Mouse (Mus musculus): ENCODE data around the gene Kalrn.

Gene Kalrn

GRCm38 (mm10) chr16:34494741-34495140, 78.6 kb downstream of the Kalrn start:
- no peak for DNase-seq

GRCm38 (mm10) chr16:34493914-34494313, 79.4 kb downstream of the Kalrn start:
- no peak for DNase-seq

- no peak for DNase-seq
Observed at GRCm38 (mm10) chr16:34491225-34491624, 82.1 kb downstream of the Kalrn start.

DNA sequence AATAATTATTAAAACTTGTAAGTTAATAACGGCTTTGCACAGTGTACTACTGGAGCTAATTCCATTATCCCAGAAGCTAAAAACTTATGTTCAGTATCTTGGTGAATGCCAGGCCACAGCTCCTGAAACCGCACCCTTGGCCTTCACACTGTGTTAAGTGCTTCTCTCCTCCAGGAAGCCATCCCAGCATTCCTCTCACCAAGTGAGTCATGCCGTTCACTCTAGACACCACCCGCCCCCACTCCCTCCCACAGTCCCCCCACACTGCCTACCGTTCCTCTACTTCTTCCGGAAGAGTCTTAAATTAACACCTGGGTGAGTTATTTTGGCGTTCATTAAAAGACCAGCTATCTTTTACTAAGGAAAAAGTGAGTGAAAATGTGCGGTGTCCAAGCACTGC, 82.8 kb downstream of the Kalrn start:
- DNase-seq: no peak

GRCm38 (mm10) chr16:34489805-34490325, 83.5 kb downstream of the Kalrn start:
- DNase-seq: no peak

- no peak for DNase-seq
Observed at GRCm38 (mm10) chr16:34487823-34488222, 85.5 kb downstream of the Kalrn start.

DNA sequence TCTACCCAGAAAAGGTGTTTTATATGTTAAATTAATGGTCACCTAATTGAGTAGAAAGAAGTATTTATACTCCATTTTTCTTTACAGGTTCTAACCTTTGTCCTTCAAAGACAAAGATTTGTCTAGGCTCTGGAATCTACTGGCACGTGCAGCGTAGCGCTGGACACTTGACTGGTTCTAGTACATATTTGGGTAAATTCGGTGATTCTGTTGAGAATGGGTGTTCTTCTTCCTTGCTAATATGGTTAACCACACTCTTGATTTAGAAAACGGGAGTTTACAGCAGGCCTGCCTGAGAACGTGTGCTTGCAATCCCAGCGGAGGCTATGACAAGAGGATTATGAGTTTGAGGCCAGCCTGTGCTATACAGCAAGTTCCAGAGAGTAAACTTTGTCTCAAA, 86.1 kb downstream of the Kalrn start:
- DNase-seq: no peak

GRCm38 (mm10) chr16:34485483-34485882, 87.8 kb downstream of the Kalrn start:
- DNase-seq: no peak

DNA sequence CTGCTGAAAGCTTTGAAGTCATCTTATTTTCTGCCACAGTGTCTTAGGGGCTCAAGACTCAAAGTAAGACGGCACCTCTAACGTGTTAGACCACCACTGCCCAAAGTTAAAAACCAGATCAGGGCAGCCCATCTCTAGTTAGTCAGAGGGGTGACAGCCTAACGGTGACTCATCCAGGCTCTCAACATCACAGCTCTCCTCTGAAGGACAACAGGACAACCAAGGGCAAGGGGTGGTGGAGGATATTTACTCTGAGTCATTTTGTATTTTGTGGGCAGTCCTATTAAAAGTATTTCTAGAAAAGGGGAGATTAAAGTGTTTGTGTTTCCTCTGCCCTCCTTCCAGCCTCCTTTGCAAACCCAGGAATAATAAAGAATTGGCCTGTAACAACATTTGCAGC, 88.4 kb downstream of the Kalrn start:
- no peak for DNase-seq

DNA sequence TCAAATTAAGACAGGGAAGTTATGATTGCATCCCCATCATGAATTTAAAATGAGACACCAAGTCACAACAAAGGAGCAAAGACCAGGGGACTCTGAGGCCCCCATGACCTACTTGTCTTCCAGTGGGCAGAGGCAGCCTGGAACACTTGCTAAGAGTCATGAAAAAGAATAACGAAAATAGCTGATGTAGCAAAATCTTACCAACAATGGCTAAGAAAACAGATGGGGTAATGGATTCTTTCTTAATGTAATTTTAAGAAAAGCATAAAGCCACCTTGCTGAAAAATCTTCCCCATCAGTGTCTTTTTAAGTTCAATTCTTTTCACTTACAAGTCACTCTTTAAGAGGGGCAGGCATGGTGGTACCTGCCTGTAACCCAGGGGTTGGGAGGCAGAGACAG, 89.1 kb downstream of the Kalrn start:
- DNase-seq: no peak

DNA sequence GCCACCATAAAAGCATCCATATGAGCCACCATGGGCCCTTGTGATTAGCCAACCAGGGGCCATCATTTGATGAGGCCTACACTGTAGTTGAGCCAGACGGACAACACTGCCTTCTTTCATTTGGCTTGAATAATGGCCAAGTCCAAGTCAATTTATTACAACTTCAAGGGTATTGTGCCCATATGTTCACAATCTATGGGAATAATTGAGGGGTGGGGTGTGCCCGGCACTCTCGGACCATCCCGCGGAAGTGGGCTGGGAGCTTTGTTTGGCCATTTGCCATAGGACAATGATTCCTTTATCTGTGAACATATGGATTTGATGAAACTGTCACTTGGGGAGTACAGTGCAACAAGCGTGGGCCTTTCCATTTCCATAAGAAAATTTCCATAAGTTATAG, 89.6 kb downstream of the Kalrn start:
- DNase-seq: no peak

DNA sequence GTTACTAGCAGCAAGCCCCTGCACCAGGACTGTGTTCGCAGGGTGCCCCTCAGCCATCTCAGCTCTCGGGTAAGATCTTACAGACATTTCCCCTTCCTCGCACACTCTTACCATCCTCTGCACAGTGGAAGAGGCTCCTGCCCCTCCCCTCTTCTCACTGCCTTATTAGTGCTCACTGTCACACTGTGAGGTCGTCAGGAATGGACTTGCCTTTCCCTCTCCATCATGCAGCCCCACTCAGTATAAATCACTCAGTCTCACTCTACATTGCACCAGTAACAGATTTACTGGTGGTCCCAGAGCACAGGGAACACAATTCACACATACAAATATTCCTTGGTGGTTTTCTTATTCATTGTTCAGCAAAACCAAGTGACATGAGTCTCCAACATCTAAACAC, 98.6 kb downstream of the Kalrn start:
- DNase-seq: no peak

GRCm38 (mm10) chr16:34473891-34474290, 99.4 kb downstream of the Kalrn start:
- DNase-seq: no peak

DNA sequence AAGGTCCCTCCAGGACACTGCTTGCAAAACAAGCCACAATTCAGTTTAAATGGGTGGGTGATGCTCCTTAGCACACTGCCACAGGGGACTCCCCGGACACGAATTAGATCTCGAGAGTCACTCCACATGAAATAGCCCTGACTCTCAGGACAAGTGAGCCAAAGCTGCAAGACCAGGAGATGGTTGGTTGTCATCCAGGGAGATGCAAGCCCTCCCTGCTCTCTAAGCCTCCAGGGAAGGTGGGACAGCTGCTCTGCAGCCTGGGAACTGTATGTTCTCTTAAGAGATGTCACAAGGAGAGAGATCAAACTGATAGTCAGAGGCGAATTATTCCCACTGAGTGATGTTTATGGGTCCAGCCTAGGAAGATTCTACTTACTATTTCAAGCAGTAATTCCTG, 101.9 kb downstream of the Kalrn start:
- DNase-seq: no peak

- no peak for DNase-seq
Observed at GRCm38 (mm10) chr16:34470343-34470742, 103.0 kb downstream of the Kalrn start.

GRCm38 (mm10) chr16:34469277-34469868, 104.0 kb downstream of the Kalrn start:
- DNase-seq: no peak

DNA sequence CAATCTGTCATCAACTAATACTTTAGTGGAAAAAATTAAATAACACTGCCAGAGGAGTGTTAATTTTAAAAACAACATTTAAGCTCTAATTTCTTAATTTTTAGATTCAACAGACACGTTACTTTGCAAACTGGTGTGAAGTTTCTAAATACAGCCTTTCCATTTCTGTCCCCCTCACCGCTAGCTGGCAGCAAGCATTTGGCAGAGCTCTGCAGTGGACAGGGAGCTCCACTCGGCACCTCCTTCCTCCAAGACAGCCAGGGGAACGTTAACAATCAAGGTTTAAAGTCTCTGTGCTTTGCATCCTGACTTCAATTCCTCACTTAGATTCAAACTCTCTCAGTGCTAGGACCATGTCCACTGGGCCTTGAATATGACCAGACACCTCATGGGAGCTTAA, 106.7 kb downstream of the Kalrn start:
- DNase-seq: no peak

DNA sequence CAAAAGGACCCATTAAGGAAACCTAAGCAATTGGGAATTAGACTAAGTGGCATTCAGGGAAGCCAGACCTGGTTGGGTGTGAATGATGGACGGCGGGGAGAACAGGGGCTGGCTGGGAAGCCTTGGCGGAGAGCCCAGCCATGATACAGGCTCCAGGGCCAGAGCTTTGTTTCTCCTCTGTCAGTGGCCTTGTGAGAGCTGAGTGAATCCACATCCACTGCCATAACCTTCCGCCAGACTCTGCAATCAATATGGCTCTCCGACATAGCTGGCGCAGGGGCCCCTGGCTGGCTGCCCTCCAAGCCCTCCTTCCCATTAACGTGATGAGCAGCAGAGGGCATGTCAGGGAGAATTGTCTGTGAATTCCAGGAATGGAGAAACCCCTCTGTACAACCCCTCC, 117.0 kb downstream of the Kalrn start:
- no peak for DNase-seq

GRCm38 (mm10) chr16:34445666-34446065, 127.7 kb downstream of the Kalrn start:
- DNase-seq: no peak

GRCm38 (mm10) chr16:34441704-34442103, 131.6 kb downstream of the Kalrn start:
- DNase-seq: no peak

DNA sequence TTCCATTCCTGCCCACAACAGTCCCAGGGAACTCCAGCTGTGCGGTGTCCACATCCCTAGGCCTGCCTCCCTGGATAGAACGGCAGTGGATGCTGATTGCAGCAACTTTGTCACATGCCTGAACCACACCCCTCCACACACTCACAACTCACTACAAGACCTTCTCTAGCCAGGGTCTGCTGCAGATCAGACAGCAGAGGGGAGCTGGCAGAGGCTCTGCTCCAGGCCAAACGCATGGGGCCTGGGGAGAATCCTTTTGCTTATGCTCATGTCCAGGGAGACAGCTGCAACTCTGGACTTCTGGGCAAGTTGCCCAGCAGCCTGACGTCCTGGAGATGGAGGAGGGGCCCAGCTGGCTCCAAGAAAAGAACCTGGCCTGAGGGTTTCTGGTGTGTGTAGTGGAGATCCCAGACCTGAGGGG, 132.3 kb downstream of the Kalrn start:
- no peak for DNase-seq

- DNase-seq: no peak
Observed at GRCm38 (mm10) chr16:34440019-34440615, 133.2 kb downstream of the Kalrn start.

- no peak for DNase-seq
Observed at GRCm38 (mm10) chr16:34430131-34430530, 143.2 kb downstream of the Kalrn start.

DNA sequence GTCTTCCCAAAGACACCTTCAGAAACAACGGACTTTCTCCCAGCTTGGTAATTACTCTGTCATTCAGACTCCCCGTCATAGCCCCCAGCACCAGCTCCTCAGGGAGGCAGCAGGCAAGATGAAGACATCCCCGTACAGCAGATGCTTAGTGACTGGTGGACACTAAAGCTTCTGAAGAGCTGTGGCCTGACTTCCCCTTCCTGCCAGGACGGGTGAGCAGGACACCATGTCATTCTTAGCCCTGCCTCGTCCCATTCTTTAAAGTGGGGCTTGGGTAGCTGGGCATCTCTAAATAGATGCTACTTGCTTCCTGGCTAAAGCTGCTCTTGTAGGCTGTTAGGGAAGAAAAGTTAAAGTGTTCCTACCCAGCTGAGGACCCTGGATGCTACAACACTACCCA, 145.7 kb downstream of the Kalrn start:
- DNase-seq: no peak

DNA sequence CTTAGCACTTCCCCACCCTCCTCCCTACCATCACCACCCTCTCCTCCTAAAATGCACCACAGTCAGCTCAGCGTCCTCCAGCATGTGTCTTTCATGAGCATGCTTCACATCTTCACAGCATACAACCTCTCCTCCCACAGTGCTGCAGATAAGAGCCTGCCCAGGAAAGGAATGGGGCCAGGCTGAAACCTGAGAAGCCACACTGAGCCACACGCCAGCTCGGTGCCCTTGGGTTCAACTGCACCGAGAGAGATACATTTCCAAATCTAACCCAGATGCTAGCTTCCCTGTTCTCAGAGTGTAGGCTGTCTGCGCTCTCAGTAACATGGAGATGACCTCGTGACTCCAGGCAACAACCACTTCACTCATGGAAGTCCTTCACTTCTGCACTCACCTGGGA, 151.9 kb downstream of the Kalrn start:
- DNase-seq: no peak

Measured in cerebellum, adult 9-10 months (tissue).